Mouse (Mus musculus) left cerebral cortex, postnatal 4 days (tissue): ENCODE data around the gene Pigu. TPM values are rescaled to one million over a fixed set of nuclear protein-coding genes. Genes with fewer than 3 reads are reported as not detected.

Experiments
- DNase-seq: peaks from one replicate; pipeline ENCODE4 v3.0.0-alpha.2; 2022
- intact Hi-C: fragments of 180-260 bp; cut with DNase I; formaldehyde crosslinking; loops from one replicate; pipeline ENCODE4 v1.15.1; 2025
- total RNA-seq, 2 experiments: library from RNA; stranded (reverse); gene quantifications; 2 replicates each; pipeline ENCODE4 v1.2.3; 2021

Pigu gene
- 10 to 100 TPM; 34.6 to 38.6 TPM for total RNA-seq

DNA sequence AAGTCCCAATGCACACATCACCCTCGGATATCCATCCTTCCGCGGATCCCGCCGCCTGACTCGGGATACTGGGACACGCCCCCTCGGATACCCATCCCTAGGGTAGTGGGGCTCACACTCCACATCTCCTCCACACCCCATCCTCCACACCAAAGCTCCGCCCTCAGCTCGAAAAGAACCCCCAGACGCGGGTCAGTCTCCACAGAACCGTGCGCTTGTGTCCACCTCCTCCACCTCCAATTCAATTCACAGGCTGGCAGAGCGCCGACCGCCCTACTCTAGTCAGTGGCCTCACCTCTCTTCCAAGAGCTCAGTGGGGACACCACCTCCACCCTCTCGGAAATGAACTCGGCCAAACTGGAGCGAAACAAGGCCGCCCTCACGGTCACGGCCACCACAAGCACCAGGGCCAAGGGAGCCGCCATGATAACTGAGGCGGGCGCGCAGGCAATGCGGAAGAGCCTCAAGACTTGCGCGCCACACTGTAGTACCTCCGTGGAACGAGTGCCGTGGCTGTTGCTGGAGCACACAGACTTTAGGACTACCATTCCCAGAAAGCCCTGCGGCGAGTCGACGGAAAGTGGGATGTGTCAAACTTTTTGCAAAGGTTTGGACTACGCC lies at the start of gene Pigu:
Pigu (minus strand) TSS at position 460 of the 621 bp plus-strand sequence.
- intact Hi-C loops, result no loop called here
- DNase-seq, result peak; percentile 96

DNA sequence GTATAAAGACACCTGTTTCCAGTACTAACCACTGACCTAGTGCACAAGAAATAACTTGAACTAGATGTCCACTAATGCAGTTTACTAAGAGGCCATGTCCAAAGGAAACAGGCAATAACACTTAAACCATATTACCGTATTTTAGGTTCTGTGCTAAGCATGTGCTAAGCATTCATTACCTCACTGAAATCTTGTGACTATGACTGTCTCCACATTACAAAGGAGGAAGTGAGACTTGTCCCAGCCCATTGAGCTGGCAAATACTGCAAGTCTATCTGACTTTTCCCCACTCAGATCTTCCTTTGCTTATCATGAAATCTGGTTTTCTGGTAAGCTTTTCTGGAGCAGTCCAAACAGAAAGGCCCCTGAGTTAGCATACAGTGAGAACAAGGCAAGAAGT lies 47.4 kb upstream of the Pigu start:
- intact Hi-C loops, result no loop called here
- DNase-seq, result no peak

DNA sequence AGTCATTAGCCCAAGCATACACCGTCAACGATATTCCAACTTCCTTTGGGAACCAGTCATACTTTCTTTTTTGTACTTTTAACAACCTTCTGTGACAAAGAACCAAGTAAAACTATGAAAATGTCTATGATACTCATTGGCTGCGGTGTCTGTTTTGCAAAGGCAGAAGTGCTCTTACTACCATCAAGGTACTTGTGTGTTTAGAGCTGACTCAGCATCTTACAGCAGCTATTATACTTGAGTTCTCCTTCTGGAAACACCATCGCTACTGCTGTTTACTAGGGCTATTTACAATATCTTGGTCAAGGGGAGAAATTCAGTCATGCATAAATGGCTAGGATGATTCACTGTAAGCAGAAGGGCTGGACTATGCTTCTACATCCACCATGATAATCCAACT lies 44.7 kb upstream of the Pigu start:
- DNase-seq, result no peak
- intact Hi-C loops, result no loop called here

DNA sequence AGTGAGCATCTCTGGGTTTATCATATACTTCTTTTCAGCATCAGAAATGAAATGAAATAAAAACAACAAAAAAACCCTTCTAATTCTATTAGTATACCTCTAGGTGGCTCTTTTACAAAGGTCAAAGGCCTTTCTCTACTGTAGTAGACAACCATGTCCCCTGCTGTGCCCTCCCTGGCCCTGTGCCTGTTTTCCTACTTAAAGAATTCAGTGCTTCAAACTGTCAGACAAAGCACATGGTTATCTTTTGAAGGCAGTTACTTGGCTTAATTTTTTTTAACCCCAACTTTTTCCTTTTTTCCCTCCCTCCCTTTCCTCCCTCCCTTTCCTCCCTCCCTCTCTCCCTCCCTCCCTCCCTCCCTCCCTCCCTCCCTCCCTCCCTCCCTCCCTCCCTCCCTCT lies 43.0 kb upstream of the Pigu start:
- intact Hi-C loops, result no loop called here
- peak; percentile 55 for DNase-seq

DNA sequence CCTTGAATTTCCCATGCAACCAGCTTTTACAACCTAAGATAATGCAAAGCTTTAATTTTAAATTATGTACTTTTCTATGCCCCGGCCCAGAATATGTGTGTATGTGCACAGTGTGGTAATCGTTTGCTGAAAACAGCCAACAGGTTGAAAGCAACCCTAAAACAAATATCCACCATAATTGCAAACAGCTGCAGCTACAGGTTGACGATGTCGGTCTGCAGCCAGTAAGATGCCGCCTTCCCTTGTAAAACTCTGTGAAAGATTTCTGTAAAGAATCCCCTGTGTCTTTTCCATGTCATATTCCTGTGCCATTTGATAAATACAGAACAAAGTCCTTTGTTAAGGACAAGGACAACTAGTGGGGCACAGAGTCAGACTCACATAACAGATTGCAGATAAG lies 37.4 kb upstream of the Pigu start:
- no peak for DNase-seq
- intact Hi-C loops, result no loop called here

DNA sequence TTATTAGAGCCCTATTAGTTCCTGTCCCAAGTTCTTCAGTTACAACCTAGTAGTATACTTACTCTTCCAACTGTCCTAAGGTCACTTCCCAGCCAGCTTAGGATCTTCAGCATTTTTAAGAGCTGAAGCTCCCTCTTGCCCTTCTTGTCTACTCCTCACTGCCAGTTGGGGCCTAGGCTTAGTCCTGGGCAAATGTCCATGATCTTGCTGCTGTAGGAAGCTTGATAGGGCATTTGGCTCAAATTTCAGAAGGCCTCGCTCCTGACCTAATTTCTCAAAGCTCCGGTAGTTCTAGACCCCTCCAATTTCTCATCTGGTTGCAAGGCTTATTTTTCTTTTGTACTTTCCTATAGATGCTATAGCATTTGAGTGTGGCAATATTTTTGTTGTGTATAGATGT lies 31.3 kb upstream of the Pigu start:
- intact Hi-C loops, result no loop called here
- no peak for DNase-seq

DNA sequence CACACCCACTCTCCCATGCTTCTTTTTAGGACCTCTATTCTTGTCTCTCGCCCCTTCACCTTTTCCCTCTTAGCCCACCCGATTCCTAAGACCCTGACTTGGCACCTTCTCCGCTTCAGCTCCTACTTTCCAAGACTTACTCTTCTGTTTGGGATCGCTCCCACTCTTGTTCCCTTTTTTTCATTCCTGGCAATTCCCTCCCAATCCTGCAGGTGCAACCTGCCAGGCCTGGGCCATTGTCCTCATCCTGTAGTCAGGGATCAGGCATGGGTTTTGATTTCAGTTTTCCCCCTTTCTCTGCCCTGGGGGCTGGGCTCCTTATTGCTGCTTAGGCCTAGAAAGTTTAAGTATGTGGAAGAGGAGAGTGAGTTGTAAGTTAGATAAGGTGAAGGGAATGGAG lies 29.8 kb upstream of the Pigu start:
- DNase-seq, result no peak
- intact Hi-C loops, result no loop called here

DNA sequence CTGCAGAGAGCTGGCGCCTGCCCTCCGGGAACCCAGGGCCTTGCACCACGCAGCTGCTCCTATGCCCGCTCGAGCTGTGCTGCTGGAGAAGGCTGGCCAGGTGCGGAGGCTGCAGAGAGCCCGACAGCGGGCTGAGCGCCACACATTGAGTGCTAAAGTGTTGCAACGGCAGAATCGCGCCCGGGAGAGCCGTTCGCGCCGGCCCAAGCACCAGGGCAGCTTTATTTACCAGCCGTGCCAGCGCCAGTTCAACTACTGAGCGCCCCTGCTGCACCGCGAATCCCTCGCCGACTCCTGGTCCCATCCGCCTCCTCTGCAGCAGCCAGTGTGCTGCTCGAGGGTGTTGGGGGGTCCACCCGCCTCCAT lies 29.3 kb upstream of the Pigu start:
- intact Hi-C loops, result no loop called here
- DNase-seq, result peak; percentile 11

DNA sequence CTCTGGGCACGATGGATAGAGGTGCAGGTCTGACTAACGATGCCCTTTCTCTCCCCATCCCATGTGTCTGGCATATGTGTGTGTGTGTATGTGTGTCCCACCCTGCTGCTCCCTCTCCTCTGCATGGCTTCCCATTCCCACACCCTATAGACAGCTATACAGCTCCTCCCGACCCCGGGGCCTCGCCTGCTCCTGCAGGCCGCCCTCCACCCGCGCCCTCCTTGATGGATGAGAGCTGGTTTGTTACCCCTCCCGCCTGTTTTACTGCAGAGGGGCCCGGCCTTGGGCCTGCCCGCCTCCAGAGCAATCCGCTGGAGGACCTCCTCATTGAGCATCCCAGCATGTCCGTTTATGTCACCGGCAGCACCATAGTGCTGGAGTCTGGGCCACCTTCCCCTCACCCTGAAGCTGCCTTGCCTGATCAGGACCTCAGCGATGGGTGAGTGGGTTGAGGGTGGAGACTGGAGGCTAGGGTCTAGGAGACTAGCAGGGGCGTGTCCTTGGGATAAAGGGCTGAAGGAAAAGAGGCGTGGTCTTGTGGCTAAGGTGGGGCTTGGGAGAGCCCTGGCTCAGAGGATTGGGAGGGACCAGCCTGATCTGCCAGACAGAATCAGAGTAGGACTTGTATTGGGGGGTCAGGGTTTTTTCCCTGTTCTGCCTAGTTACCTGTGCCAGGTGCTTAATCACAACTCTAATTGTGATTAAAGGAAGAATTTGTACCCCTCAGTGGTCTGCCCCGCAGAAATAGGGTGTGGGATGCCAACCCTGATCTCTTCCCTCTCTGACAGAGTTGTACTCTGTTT lies 28.7 kb upstream of the Pigu start:
- intact Hi-C loops, result no loop called here
- DNase-seq, result no peak

DNA sequence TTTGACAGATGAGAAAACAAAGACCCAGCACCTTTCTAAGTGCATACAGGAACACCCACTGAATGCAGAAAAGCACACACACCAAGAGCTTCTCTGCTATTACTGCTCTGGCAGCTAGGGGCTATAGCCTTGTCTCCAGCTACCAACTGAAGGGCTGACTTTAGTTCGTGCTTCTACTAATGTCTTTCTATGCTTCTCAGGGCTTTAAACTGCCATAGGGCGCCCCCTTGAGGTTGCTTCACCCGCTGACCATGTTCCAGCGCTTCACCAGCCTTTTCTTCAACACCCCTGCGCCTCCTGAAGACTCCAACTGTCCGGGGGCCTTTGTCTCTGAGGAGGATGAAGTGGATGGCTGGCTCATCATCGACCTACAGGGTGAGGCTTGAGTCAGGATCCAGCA lies 27.9 kb upstream of the Pigu start:
- peak; percentile 85 for DNase-seq
- intact Hi-C loops, result no loop called here

DNA sequence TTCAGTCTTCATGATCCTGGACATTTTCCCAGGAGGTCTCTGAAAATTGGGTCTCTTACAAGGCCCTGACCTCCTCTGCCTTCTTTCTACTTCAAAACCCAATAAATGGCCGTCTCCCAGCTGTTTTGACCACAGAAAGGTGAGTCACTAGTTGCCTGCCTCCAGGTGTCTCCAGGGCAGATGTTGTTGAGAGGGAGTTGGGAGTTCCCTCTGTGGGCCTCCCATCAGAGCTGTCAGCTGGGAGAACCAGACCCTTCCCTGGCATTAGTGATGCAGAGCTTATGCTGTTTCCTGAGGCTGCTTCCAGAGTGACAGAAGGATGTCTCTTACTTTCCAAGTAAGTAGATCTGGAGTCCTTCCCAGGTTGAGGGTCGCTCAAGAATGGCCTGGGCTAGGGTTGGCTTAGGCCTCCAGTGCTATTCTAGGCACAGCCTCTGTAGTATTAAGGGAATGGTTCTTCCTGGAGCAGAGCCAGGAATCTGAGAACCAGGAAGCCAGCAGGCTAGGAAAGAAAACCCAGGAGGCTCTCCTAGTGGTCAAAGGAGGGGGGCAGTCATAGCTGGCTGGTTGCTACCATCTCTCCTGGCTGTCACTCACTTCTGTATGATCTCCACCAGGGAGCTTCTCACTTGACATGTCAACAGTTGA lies 25.7 kb upstream of the Pigu start:
- intact Hi-C loops, result no loop called here

DNA sequence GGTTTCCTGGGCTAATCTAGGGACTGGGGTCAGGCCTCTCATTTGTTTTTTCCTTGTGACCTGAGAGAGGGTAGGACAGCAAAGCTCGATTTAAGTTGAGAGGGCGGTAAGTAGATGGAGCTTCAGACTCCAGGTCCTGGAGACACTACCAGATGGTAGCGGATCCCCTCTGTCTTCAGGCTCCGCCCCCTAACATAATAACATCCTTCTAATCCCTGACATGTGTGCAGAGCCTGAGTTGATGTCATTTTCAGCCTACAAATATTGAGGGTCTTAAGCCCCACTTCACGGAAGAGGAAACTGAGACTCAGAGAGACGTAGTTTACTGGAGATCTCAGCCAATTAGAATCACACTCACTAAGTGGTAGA lies 25.1 kb upstream of the Pigu start:
- no peak for DNase-seq
- intact Hi-C loops, result no loop called here

More for the DNA sequence above, 25.7 kb upstream of the Pigu start:
- no peak for DNase-seq

DNA sequence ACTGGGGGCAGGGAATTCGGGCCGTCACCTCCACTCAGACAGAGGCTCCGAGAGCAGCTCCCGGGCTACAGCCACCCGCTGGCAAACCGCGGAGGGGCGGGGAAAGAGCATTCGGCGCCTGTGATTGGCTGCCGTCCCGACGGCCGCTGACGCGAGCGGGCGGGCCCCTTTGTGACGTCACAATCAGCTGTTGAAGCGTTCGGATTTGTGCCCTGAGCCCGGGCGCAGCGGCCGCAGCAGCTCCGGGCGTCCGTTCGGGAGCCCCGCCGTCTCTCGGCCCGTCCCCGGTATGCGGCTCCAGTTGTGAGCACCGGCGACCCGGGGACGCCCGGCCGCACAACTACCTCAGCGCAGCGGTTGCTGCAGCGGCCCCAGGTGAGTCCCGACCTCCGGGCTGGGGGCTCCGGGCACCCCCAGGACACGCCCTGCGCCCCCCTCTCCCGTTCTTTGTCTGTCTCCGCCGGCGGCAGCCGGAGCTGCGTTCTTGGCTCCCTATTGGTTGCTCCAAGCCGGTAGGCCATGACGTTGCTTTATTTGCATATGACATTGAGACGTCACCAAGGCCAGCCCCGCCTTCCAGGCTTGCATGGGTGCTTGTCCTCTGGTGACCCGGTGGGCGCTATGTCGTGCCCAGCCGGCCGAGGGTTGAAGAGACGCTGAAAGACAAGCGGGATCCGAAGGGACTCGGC lies 24.6 kb upstream of the Pigu start:
- DNase-seq, result peak; percentile 98
- intact Hi-C loops, result no loop called here

DNA sequence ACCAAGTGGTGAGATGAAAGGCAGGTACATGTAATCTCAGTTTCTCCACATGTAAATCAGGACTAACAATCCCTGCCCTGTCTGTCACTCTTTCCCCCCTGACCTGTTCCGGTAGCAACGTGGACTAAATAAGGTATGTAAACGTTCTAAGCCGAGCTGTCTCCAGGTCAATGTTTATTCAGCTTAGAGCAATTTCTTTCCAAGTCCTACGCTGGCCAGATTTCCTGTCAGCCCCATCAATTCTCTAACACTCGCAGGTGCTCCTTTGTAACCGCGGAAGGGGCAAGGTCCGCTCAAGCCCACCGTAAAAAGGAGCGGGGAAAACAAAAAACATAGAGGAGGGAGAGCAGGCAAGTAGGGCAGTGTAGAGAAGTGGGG lies 23.8 kb upstream of the Pigu start:
- intact Hi-C loops, result no loop called here
- DNase-seq, result no peak

DNA sequence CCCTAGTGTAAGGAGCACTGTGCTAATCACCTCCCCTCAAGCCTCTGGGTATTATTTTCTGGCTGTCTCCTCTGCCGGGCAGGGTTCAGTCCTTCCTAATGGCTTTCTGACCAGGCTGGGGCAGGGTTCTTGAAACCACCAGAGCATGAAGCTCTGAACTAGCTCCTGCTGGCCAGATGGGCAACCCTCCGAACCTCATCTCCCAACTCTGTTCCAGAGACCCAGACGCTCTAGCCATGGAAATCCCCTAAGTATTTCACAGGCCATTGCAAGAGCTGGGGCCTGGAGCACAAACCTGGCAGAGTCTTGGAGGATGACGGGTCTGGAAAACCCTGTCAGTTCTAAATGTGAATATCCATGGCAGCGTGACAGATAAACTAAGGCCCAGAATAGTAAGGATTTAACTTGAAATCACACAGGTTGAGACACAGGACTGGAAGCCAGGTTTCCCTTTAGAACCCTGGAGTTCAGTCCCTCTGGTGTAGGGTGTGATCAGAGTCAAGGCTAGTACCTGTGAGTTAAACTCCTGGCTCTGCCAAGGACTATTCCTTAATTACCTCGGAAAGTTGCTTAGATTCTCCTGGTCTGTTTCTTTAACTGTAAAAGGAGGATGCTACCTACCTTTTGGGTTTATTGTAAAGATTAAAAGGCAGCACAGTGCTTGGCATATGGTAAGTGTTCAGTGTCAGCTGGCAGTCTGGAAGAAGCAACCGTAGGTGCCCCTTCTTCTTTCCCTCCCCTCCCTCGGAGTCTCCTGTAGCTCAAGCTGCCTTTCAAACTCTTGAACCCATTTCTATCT lies 23.2 kb upstream of the Pigu start, which contains the start of gene Trp53inp2:
Trp53inp2 (plus strand) TSS at position 799 of the 799 bp plus-strand sequence.
- DNase-seq, result no peak
- intact Hi-C loops, result no loop called here

DNA sequence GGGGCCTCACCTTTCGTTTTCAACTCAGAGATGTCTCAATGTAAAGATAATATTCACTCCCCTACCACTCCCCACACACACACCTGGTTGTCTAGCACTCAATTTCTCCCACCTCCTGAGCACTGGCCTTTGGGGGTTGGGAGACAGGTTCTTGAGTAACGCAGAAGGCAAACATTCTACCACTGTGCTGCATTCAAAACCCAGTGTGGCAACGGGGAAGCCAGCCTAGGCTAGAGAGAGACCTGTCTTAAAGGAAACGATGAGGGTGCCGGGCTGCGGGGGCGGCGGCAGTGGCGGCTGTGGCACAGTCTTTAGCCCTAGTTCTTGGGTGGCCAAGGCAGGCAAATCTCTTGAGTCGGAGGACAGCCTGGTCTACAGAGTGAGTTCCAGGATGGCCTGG lies 19.0 kb upstream of the Pigu start:
- intact Hi-C loops, result no loop called here
- no peak for DNase-seq

DNA sequence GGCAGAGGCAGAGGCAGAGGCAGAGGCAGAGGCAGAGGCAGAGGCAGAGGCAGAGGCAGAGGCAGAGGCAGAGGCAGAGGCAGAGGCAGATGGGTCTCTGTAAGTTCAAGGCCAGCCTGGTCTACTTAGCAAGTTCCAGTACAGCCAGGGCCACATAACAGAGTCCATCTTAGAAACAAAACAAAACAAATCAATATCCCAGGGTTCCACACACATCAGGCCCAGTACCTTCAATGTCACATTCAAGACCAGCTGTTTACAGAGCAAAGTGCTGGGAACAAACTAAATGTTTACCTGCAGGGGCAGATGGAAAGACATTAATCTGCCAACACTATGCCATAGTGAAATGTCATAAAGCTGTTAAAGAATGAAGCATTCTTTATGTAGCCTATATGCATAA lies 17.3 kb upstream of the Pigu start:
- intact Hi-C loops, result no loop called here
- no peak for DNase-seq

DNA sequence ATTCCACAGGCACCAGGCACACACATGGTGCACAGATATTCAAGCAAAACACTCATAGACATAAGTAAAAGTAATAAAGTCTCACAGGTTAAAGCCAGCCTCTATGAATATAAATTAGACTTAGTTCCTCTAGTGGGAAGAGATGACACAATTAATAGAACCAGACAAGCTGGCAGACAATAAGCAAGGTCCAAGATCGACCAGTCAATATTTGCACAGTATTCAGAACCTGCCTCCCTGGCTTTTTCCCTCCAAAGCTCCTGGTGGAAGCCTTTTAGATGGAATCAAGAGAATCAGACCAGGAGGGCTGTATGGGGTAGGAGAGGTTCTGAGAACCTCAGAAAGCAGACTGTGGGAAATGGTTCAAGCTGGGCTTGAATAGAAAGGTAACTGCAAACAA lies 16.7 kb upstream of the Pigu start:
- intact Hi-C loops, result no loop called here
- DNase-seq, result no peak

DNA sequence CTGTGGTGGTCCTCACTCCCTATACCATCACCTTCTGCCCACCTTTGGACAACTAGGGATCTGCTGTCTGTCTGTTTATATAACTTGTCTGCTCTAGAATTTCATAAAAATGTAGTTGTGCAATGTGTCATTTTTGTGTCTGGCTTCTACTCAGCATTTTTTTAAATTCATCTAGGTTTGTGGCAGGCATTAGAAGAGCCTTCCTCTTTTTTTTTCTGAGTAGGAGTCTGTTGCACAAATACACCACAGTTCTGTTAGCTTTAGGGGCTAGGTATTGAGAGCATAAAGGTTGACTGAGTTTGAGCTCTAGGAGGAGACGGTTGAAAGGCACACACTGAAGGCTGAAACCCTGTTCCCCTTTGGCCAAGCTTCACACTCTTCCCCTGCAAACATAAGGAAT lies 16.1 kb upstream of the Pigu start:
- DNase-seq, result no peak
- intact Hi-C loops, result no loop called here

DNA sequence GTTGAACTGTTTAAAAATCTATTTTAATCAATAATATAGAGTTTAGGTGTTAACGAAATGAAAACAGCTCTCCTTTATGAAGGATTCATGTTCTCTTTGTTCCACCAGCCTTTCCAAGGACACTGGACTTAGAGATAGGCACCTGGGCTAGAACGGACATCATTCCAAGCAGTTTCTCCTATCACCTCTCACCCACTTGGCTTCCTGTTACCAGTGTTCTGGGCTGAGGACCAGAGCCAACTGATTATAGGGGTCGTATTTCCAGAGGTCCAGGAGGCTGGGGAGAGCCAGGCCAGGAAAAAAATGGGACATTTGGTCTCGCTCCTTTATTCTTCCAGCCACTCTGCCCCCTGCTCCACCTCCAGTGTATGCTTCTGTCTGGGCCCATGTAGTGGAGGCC lies 15.2 kb upstream of the Pigu start:
- intact Hi-C loops, result no loop called here
- no peak for DNase-seq
